Mouse (Mus musculus) frontal cortex, postnatal 25 days (tissue): ENCODE measurements around the gene Dclk1.

Source experiments
- DNase-seq, 2 experiments: peaks; one replicate each; pipeline ENCODE4 v3.0.0; 2022; ENCODE audit warnings: low spot score in 2 of 2

Dclk1 gene

GRCm38 (mm10) chr3:55499298-55499697 is 257.1 kb downstream of the Dclk1 start:
- DNase-seq: no peak

DNA sequence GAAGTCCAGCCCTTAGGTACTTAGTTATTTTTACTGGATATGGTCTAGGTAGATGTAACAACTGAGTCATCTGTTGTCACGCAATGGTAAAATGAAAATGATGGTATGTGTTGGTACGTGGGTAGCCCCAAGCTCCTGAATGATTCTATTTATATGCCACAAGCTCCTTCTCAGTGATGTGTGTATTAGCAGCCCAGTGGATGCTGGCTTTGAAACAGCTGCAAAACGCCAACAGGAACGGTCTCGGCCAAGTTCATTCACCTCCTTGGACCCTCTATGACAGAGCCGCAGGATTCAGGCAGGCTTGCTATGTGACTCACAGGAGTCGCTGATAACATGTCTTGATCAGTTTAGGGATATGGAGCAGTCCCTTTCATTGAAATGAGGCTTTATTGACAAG is 268.0 kb downstream of the Dclk1 start:
- DNase-seq: no peak

DNA sequence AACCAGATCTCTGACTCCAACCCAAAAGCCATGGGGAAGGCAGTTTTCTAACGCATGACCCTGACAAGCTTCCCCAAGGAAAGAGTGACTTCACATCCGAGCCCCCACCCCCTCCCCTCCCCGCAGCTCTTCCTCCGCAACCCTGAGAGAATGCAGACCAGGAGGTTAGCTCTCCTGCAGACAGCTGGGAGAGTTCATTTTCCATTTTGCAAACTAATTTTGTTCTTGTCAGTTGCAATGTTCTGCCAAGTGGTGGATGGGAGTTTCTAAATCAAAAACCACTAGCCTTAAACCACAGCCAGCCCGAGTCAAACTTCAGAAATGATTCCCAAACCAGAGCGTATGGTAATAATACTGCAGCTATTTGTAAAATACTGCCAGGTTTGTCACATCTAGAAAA is 269.5 kb downstream of the Dclk1 start:
- DNase-seq: no peak

DNA sequence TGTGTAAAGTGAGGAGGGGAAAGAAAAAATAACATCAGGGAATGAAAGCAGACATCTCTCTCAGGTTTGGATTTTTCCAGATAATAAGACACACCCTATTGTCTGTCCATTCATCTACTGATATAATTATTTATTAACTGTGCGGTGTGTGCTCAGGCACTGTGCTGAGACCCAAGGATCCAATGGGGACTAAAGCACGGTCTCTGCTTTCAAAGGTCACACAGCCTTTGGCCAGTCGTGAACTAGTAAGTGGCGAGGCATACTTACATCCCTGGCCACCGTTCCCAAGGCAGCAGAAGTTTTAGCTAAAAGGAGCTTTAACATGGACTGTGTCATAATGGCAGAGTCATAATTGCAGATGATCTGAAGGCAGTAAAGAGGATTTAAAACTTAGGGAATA is 273.8 kb downstream of the Dclk1 start:
- DNase-seq: no peak

DNA sequence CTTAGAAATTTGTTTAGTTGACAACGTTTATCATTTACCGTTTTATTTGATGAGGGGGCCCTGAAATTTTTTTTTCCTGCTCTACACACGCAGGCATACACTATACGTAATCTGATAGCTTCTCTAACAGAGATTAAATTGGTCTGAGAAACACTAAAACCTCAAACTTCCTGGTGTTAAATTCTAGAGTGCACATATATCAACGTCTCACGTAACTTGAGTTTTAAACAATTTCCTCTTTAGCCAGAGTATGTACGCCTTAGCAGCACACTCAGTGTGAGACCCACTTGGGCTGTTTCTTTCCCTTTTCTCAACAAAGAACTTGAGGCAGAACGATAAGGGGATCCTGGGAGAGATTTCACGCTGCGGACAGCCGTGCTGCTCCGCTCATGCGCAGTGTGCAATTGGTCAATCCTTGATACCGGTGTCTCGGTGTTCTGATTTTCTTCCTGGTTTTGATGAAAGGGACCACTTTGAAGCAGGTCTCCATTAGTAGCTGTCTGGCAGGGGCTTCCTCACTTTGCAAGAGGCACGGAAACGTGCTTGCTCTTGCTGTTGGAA is 275.4 kb downstream of the Dclk1 start:
- DNase-seq: no peak

DNA sequence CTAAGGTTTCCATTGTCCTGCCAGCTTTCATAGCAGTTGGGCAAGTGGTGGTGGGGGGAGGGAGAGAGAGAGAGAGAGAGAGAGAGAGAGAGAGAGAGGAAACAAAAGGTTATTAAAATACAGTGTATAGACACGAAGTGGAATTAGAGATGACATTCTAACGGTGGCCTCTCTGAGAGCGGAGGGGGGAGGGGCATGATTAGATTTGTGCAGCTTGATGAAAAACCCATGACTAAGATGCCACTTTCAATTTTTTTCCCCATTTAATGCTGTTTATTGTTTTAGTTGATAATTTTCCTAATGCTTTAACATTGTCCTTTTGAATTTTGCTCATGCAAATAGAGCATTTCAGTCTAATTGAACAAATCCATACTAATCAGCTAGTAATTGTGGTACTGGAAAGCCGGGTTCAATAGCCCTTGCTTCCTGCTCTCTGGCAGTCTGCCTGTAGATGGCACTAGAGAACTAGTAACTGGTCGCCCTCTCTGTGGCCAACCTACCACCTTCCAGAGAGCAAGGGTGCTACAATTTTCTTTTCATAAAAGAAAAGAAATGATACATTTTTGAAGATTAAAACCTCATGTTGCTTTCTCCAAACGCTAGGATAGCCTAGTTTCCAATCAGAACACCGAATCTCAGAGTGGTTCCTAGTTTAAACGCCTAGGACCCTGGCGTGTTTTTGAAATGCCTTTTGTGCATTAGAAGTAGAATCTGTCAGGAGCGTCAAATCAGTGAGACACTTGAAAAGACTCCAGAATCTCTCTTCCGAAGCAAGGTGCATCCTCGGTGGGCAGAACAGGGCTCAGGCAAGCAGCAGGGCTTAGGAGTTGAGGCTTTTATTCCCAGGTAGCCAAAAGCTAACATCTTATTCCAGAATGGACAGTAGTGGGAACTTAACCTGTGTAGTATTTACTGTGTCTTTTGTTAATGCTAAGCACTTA is 278.3 kb downstream of the Dclk1 start:
- peak in 1 of 2 experiments; percentile 67 for DNase-seq

DNA sequence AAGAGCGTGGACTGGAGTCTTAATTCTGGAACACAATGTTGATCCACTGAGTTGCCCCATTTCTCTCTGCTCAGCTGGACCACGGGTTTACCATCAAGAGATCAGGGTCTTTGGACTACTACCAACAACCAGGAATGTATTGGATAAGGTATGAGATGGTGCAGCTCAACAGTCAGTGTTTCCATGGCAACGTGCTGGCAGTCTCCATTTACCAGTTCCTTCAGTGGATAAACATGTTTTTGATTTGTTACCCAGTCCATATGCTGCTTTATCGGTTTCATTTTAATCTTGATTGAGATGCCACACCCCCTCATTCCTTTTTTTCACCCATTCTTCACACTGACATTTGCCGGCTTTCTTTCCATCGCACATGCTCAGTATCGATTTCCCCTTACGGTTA is 279.6 kb downstream of the Dclk1 start:
- no peak for DNase-seq

- DNase-seq: no peak
These were observed 281.1 kb downstream of the Dclk1 start for GRCm38 (mm10) chr3:55523224-55523623.

- DNase-seq: no peak
These were observed 281.7 kb downstream of the Dclk1 start for GRCm38 (mm10) chr3:55523735-55524477.

DNA sequence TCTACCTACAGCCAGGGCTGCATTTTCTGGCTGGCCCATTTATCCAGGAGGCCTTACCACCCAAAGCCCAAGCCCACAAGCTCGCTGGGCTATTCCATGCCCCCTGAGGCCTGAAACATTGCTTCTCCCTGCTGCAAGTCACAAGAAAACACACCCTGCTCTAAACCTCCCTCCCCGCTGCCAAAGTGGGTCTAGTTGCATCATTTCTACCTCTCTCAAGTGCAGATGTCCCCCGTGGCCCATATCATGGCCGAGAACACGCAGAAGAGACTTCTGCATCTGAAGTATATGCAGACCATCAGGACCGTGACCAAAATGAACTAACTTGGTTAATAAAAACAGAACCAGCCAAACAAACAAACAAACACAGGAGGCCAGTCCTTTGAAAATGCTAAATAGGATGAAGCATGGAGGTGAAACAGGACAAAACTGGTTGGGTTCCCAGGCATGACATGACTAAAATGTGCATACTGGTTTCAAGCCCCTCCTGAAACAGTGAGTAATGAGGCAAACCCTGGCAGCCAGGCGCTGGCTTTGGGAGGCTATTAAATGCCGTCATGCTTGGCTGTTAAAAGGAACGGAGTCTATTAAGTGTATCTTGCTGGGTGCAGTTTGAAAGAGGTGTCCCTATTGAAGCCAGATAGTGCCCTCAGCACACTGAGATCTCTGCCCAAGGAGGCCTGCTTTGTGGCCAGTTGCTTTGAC is 282.5 kb downstream of the Dclk1 start:
- no peak for DNase-seq

DNA sequence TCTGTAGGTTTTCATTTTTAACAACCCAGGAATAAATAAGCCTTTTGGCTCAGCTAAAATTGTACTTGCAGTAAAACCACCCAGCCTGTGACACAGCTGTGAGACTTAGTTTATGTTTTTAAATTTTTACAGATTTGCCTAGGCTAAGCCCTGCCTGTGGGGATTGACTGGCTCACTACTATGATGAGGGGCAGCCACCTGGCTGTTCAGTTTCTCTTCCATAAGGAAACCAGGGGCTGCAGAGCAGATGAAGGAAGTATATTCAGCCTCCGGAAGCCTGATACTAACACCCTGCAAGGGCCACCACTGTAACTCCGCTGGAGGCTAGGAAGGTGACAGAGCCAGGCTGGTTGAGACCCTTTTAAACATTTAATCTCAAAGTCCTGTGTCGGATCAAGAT is 284.3 kb downstream of the Dclk1 start:
- DNase-seq: no peak

DNA sequence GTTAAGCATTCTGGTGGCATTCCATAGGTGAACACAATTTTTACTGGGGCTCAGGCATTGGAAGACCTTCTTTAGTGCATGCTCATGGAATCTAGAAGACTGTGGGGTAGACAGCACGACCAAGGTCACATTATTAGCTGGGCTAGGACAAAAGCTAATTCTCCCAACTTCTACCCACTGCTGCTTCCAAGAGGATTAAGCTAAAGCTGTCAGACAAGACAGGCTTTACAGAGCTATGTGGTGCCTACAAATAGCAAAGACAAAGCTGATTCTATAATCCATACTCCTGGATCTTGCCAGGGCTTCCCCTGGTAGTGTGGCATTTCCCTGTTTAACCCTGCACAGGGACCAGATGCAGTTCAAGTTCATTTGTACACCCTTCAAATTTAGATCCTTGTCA is 285.4 kb downstream of the Dclk1 start:
- DNase-seq: no peak

DNA sequence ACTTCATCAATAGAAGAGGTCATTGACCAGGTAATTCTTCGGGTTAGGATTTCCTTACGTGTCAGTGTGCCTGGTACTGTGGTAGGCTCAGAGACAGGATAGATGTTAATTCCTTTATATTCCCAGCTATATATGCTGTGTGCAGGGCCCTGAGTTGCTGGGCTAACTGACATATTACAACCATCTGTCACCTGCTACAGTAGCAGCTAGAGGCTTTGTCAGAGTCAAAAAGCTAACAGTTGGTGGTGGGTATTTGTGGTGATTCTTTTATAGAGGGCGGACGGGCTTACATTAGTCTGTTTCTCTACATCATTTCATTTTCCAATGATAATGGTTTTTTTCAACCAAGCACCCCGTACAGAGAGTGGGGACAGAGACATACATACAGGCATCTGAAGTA is 285.8 kb downstream of the Dclk1 start:
- no peak for DNase-seq

DNA sequence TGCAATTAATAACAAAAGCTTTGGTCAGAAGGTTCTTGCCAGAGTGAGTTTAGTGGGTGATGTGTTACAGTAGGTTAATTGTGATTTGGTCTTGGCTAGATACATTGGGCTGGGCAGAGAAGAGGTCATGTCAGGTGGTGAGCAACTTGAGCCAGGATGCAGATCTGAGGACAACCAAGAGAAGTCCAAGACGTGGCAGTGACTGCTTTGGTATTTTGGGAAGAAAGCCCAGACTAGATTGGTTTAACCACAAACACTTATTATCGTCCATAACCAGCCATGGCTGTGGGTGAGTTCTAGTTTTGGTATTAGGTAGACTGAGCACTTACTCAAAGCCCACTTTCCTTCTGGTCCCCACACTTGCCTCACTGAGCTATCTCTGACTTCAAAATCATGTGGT is 287.2 kb downstream of the Dclk1 start:
- no peak for DNase-seq

- no peak for DNase-seq
These were observed 289.3 kb downstream of the Dclk1 start for GRCm38 (mm10) chr3:55531204-55532044.

DNA sequence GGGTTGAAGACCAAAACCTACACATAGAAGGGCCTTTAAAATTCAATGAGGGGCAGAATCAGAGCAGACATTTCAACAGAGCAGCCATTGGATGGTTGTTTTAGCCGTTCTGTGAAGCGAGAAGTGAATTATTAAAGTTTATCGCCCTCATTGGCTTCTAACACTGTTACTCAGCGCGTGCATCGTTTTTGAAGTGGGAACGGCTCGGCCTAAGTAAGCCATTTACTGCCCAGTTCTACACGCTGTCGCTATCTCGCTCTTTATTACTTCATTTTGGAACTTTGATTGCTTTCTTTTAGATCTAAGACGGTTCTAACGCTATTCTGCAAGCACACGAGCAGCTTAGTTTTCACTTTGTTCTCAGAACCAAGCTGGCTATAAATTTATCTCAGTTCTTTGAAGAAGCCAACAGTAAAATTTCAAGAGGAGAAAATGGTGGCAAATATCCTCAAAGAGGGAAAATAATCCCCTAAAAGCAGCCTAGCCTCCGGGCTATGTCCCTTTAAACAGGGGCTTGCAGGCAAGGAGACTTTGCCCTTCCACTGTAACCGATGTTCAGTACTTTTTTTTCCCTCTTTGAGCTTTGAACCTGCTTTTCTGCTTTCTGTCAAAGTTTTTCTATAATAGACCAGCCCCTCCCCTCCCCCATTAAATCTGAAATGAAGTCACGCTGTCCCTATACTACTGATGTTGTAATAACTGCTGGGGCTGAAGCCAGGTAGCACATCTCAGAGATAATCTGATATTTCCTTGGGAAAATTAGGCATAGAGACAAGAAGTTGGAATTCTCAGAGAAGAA is 290.2 kb downstream of the Dclk1 start:
- no peak for DNase-seq

DNA sequence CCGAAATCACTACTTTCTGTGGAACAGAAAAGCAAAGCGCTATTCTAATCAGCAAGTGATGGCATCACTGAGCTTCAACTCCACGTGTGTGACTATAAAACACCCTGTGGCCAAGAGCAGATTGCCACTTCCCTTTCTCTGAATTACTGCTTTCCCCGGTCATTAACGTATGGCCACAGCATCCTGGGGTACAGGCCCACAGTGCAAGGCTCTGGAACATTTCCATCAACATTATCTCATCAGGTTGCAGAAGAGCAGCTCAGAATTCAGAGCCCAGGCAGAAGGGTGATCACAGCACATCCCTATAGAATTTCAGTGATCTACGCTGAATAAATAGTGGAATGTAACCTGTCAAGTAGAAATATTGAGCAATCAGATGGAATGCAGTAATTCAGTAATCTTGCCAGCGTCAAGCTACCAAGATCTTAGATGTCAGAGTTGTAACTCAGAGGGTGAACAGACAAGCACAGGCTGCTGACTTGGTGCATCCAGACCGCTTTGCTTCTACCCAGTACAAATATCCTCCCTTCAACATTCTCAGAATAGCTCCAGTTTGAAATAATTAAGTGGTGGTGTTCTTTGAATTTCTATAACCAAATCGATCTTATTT is 293.5 kb downstream of the Dclk1 start:
- DNase-seq: no peak

- no peak for DNase-seq
These were observed 294.7 kb downstream of the Dclk1 start for GRCm38 (mm10) chr3:55536901-55537300.

DNA sequence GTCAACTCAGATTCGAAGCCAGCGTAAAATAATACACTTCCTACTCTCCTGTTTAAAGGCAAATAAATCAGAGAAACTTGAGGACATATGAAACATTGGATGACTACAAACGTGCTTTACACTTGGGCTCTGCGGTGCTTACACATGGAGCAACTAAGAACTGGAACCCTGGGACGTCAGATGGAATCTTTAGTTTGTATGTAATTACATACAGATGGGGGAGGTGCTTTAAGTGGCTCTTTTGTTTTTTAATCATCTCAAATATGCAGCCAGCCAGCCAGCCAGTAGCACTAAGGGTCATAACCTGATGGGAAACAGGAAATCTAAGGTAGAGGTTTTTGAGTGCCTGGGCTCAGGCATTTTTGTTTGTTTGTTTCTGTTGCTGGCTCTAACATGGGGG is 295.6 kb downstream of the Dclk1 start:
- no peak for DNase-seq

GRCm38 (mm10) chr3:55539400-55539799 is 297.2 kb downstream of the Dclk1 start:
- no peak for DNase-seq
